Mouse (Mus musculus) kidney, adult 10 weeks (tissue): ENCODE data around the gene Slc4a1. TPM values are rescaled to one million over a fixed set of nuclear protein-coding genes. Genes with fewer than 3 reads are reported as not detected.

ENCODE experiments used
- polyA plus RNA-seq: library from polyadenylated mRNA; stranded (reverse); fragments of 350-450 nt; fragmentation: Illumina TruSeq; extraction: RNeasy Lipid Tissue Mini Kit (QIAGEN cat#74804); gene quantifications from one replicate; pipeline ENCODE4 v1.2.3, GENCODE M21; 2014; ENCODE audit warnings: low read depth, low replicate concordance

The Slc4a1 gene
- polyA plus RNA-seq: 8.4 TPM

DNA sequence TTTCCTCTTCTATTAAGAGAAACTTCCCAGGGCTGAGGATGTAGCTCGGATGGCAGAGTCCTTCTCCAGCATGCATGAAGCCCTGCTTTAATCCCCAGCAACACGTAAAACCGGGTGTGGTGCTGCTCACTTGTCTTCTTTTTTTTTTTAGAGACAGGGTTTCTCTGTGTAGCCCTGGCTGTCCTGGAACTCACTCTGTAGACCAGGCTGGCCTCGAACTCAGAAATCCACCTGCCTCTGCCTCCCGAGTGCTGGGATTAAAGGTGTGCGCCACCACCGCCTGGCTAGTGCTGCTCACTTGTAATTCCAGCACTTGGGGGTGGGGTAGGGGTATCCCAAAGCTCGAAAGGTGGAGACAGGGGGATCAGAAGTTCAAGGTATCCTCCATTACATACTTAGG lies at the start of gene Slc4a1:
Gene Slc4a1 (minus strand): TSS at position 101 of the 400 bp plus-strand sequence.

DNA sequence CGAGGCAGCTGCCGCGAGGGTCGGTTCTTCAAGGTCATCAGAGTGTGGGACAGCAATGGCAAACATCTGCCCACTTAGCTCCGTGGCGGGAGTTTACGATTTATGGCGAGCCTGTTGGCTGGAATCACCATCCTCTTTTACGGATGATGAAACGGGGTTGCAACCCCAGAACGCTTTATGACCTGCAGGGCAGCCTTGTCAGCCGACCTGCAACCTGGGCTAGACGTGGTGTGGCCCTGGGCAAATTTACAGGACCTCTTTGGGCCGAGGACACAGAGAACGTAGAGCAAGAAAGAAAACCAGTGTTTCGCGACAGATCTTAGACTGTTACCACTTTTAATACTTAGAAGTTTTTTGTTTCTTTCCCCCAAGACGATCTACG lies 41.8 kb upstream of the Slc4a1 start, which contains the start of gene Slc25a39:
Gene Slc25a39 (minus strand): TSS at position 113 of the 382 bp plus-strand sequence.

DNA sequence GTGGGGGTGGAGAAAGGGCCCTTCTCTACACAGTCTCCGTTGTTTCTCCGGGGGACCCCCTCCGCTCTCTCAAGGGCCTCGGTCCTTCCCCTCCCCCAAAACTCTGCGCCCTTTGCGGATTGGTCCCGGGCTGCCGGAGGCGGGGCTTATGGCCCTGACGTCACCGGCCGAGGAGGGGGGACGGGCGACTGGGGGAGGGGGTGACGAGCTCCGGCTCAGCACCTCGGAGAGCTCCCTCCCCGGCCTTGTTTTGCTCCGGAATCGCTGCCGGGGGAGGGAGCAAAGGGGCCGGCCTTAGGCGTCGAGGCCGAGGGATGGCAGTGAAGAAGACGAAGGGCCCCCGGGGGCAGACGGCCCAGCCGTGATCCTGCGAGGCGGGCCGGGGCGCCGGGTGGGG lies 27.2 kb upstream of the Slc4a1 start, which contains the start of gene Rundc3a:
Gene Rundc3a (plus strand): TSS at position 166 of the 397 bp plus-strand sequence.

DNA sequence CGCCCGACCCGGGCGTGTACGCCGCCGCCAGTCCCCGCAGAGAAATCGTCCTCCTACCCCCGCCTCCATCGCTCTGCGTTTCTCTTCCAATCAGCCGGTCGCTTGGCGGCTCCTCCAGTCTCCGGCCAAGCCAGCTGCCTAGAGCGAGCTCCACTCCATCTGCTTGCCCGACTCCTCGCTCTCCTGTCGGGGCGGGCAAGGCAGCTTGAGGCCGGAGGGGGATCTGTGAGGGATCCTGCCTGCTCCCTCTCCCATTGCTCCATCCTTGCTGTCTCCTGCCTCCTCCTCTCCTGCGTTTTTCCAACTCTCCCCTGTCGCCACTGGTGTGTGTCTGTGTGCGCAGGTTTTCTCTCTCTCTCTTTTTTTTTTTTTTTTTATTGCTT lies 46.6 kb downstream of the Slc4a1 start, which contains the start of gene Ubtf:
Gene Ubtf (minus strand): TSS at position 333 of the 383 bp plus-strand sequence.

Other genes starting within 250 kb of the Slc4a1 start
- not detected for gene Nags, start 220.7 kb downstream of the Slc4a1 start, polyA plus RNA-seq
- gene Tmem101, start 209.8 kb downstream of the Slc4a1 start, polyA plus RNA-seq: 2.8 TPM
- 31.2 TPM for gene Lsm12, start 180.9 kb downstream of the Slc4a1 start, polyA plus RNA-seq
- 0.93 TPM for gene G6pc3, start 176.6 kb downstream of the Slc4a1 start, polyA plus RNA-seq
- 0.44 TPM for gene Hdac5, start 136.0 kb downstream of the Slc4a1 start, polyA plus RNA-seq
- gene BC030867, start 117.3 kb downstream of the Slc4a1 start, polyA plus RNA-seq: not detected
- not detected for gene Asb16, start 97.5 kb downstream of the Slc4a1 start, polyA plus RNA-seq
- gene Tmub2, start 81.3 kb downstream of the Slc4a1 start, polyA plus RNA-seq: 7.2 TPM
- gene Atxn7l3, start 69.6 kb downstream of the Slc4a1 start, polyA plus RNA-seq: 4.4 TPM
- gene Ubtf, start 46.5 kb downstream of the Slc4a1 start, polyA plus RNA-seq: 31.2 TPM
- not detected for gene Rundc3a, start 27.2 kb upstream of the Slc4a1 start, polyA plus RNA-seq
- 21.5 TPM for gene Slc25a39, start 41.7 kb upstream of the Slc4a1 start, polyA plus RNA-seq
- gene Grn, start 64.1 kb upstream of the Slc4a1 start, polyA plus RNA-seq: 8.7 TPM
- gene Fam171a2, start 81.5 kb upstream of the Slc4a1 start, polyA plus RNA-seq: not detected
- gene Itga2b, start 103.9 kb upstream of the Slc4a1 start, polyA plus RNA-seq: not detected
- 12.1 TPM for gene Gpatch8, start 190.2 kb upstream of the Slc4a1 start, polyA plus RNA-seq
- 1.8 TPM for gene Gm11627, start 213.3 kb upstream of the Slc4a1 start, polyA plus RNA-seq
- gene Fzd2, start 238.2 kb upstream of the Slc4a1 start, polyA plus RNA-seq: 0.73 TPM